Mouse (Mus musculus): ENCODE data around the gene Cyth1.

The Cyth1 gene

GRCm38 (mm10) chr11:118248150-118249011 is at the start of gene Cyth1:
TSS of gene Cyth1 (minus strand) at chr11:118248592.
- DNase-seq, result peak; percentile 99

- no peak for DNase-seq
These were observed 49.6 kb upstream of the Cyth1 start for GRCm38 (mm10) chr11:118297967-118298366.

GRCm38 (mm10) chr11:118295026-118295425 is 46.6 kb upstream of the Cyth1 start:
- DNase-seq, result no peak

DNA sequence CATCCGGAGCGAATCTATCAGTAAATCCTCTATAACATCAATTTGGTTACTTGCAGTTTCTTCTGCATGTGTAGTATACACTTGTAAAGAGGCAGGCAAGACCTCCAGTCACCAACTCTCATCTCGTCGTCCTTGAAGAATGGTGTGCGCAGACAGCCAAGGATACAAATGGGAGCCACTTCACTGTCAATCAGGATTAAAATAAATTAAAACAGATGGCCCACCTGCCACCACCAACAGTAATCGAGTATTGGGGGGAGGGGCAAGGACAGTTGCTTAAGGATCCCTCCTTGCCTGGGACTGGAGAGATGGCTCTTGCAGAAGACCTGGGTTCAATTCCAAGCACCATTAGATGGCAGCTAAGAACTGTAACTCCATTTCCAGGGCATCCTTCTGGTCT is 44.3 kb upstream of the Cyth1 start:
- DNase-seq, result no peak

GRCm38 (mm10) chr11:118289999-118290889 is 41.9 kb upstream of the Cyth1 start, which contains the start of gene Usp36:
TSS of gene Usp36 (minus strand) at chr11:118290244.
- DNase-seq, result peak; percentile 100

GRCm38 (mm10) chr11:118289562-118289961 is 41.2 kb upstream of the Cyth1 start:
- DNase-seq, result no peak

DNA sequence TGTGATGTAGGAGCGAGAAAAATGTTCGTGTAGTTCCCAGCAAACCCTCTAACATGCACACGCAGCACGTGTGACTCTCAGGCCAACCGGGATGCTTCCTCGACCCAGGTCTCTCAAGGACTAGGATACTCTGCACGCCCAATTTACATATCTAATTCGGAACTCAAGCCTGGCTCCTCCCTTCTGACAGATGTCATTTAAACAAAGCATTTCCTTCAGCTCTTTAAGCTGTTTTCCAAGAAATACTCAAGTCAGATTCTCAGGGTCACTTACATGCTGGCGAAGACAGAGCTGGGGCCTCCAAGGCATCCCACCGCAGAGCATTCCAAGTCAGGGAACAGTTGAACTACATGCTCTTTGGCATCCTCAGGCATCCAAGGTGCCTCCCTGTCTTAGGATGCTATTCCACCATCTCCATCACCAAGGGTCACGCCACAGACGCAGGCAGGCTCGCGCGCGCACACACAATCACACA is 40.7 kb upstream of the Cyth1 start:
- no peak for DNase-seq

DNA sequence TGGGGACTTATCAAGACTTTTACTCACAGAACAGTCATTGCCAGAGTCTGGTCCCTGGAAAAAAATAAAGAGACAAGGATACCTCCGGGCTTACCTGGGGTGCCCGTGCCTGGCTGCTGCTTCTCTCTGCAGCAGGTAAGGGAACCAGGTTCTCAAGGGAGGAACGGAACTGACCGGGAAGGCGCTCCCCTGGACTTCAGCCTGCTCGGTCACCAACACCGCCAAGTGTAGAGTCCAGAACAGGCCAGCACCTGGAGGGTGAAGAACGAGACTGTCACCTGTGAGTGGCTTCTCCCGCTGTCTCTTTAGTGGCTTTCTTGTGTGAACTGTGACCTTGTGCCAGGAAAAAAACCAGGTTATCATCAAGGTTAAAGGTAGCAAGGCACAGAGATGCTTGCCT is 39.2 kb upstream of the Cyth1 start:
- DNase-seq, result no peak

GRCm38 (mm10) chr11:118286434-118286833 is 38.0 kb upstream of the Cyth1 start:
- no peak for DNase-seq

DNA sequence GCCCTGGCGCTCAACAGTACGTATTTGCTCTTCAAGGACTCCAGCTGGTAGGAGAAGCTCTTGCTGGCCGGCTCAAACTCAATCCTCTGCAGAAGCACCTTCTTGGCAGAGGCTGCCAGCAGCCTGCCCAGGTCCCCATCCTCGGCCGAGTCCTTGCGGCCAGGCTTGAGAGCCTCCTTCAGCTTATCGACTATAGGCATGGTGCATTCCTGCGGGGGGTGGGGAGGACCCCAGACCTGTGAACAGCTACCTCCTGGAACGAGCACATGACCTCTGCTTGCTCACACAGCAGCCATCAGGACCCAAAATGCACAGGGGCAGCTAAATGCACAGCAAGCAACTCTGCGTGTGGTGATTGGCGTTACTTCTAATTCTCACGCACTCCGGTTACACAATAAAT is 37.4 kb upstream of the Cyth1 start:
- DNase-seq, result no peak

GRCm38 (mm10) chr11:118280218-118280617 is 31.8 kb upstream of the Cyth1 start:
- DNase-seq, result no peak

- no peak for DNase-seq
These were observed 27.9 kb upstream of the Cyth1 start for GRCm38 (mm10) chr11:118276328-118276727.

DNA sequence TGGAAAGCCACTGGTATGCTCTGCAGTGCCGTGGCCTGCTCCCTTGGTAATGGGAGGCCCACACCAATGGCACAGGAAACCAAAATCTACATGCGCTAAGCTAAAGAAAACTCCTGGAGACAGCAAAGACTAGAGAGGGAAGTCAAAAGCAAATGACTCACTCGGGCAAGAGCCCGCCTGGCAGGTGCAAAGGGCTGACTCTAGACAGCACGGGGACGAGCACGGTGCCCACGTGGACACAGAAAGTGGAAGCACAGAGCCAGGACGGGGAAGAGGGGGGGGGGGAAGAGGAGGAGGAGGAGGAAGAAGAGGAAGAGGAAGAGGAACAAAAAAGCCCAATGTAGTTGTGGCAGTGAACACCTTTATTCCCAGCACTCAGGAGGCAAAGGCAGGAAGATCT is 26.7 kb upstream of the Cyth1 start:
- DNase-seq, result no peak

DNA sequence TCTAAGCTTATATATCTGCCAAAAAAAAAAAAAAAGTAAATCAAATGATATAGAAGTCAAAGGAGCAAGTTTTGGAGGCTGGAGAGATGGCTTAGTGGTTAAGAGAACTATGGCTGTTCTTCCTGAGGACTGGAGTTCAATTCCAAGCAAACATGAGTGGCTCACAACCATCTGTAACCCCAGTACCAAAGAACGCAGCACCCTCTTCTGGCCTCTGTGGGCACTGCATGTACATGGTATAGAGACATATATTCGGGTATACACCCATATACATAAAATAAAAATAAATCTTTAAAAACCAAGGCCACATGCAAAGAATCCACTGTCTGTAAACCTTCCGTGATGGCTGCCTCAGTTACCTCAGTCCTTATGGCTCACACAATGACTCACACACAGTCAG is 21.4 kb upstream of the Cyth1 start:
- peak; percentile 49 for DNase-seq

- no peak for DNase-seq
These were observed 18.3 kb upstream of the Cyth1 start for GRCm38 (mm10) chr11:118266666-118267046.

GRCm38 (mm10) chr11:118266044-118266665 is 17.8 kb upstream of the Cyth1 start:
- DNase-seq, result no peak

GRCm38 (mm10) chr11:118265621-118266020 is 17.2 kb upstream of the Cyth1 start:
- no peak for DNase-seq

GRCm38 (mm10) chr11:118263146-118263545 is 14.8 kb upstream of the Cyth1 start:
- DNase-seq, result no peak

DNA sequence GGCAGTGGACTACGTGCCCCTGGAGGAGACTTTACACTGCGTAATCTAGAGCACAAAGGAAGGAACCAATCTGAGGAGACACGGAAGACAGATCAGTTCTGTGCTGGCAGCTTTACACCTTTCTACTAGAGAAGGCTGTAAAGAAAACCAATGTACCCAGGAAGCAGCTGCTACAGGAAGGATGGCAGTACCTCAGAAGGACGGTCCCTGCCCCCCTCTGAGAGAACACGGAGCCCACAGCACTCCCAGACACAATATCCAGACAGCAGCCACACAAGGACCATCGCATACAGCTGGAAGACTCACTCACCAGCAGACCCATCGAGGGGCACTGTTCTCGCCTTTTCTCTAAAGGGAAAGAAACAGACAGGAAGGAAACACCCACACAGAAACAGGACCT is 11.7 kb upstream of the Cyth1 start:
- no peak for DNase-seq

GRCm38 (mm10) chr11:118259580-118259979 is 11.2 kb upstream of the Cyth1 start:
- DNase-seq, result no peak

DNA sequence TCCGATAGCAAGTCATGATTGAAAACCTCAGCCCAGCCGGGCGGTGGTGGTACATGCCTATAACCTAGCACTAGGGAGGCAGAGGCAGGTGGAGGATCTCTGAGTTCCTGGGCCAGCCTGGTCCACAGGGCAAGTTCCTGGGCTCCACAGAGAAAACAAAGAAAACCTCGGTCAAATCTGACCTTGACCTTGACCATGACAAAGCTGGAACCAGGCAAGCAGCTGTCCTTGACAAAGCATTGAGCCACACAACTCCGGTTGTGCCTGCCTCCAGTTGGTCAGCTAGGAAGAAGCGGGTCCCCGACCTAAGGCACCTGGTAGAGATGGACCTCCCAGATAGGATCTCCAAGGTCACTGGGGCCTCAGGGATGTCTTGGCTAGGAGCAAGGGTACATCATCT is 8.0 kb upstream of the Cyth1 start:
- no peak for DNase-seq

DNA sequence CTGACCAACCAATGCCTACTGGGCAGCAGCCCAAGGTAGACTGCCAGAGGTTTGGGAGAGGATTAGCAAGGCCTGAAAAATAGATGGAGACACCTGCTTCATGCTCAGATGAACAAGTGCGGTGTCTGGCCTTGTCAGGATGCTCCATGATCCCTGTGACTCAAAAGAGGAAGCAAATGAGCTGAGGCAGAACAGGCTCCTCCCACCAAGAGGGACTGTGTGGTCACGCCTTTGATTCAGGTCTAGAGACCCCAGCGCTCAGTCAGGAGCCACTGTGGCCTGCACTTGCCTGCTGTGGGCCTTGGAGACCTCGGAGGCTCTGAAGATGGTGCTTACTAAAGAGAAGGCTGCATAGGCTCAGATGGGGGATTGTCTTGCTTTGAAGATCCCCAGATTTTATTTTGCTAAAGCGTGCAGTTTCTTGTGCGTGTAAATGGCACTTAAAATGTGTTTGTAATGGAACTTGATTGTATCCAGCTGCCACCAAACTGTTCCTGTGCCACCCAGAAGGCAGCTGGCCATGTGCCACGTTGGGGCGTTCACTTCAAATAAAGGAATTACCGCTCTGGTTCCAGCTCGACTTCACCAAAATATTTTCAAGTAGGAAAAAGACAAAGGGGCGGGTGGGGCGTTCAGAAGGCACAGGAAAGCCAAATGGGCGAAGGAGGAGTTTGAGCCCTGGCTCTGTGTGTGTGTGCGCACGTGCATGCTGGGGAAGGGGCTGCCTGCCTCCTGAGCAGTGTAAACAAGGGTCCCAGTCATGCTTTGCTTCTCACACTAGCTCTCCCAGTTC is 6.0 kb upstream of the Cyth1 start:
- peak; percentile 83 for DNase-seq

Data from kidney, postnatal 10 days (tissue).